Mouse (Mus musculus) C2C12 (cell line): ENCODE data around the gene Ttll8. TPM values are rescaled to one million over a fixed set of nuclear protein-coding genes. Genes with fewer than 3 reads are reported as not detected.

Source experiments
- H3K27me3 ChIP-seq: one replicate; pipeline ENCODE4 v1.6.1; 2011; ENCODE audit not compliant: control insufficient read depth, insufficient read depth, insufficient read length
- H3K36me3 ChIP-seq: one replicate; pipeline ENCODE4 v1.6.1; 2011; ENCODE audit not compliant: control insufficient read depth, insufficient read depth
- H3K4me3 ChIP-seq: one replicate; pipeline ENCODE4 v1.5.1; 2011; ENCODE audit warnings: mild to moderate bottlenecking, control low read depth; ENCODE audit not compliant: poor library complexity, insufficient read depth, severe bottlenecking
- H3K79me2 ChIP-seq: one replicate; pipeline ENCODE4 v1.6.1; 2011; ENCODE audit not compliant: control insufficient read depth, insufficient read depth
- H3K79me3 ChIP-seq: one replicate; pipeline ENCODE4 v1.6.1; 2011; ENCODE audit warnings: low read depth, control low read depth
- H3ac ChIP-seq: one replicate; pipeline ENCODE3; 2011; ENCODE audit warnings: low read depth; ENCODE audit not compliant: control insufficient read depth, insufficient read length
- CEBPB ChIP-seq: IDR thresholded peaks from one replicate; pipeline ENCODE4 v1.6.1; 2011; ENCODE audit warnings: low read depth, mild to moderate bottlenecking, control low read depth, moderate library complexity
- CTCF ChIP-seq: IDR thresholded peaks from one replicate; pipeline ENCODE4 v1.5.1; 2011; ENCODE audit not compliant: control insufficient read depth, insufficient read depth, insufficient read length
- FOSL1 ChIP-seq: IDR thresholded peaks from one replicate; pipeline ENCODE4 v1.8.0; 2011; ENCODE audit warnings: mild to moderate bottlenecking, low read length; ENCODE audit not compliant: poor library complexity, insufficient read depth, severe bottlenecking
- MAX ChIP-seq: IDR thresholded peaks from one replicate; pipeline ENCODE4 v1.6.1; 2011; ENCODE audit warnings: mild to moderate bottlenecking, control low read depth
- MYOD1 ChIP-seq: IDR thresholded peaks from one replicate; pipeline ENCODE4 v1.6.1; 2011; ENCODE audit warnings: low read depth; ENCODE audit not compliant: control insufficient read depth, insufficient read length
- MYOG ChIP-seq: IDR thresholded peaks from one replicate; pipeline ENCODE4 v1.6.1; 2011; ENCODE audit not compliant: control insufficient read depth, insufficient read length; ENCODE audit errors: extremely low read depth
- USF1 ChIP-seq: IDR thresholded peaks from one replicate; pipeline ENCODE4 v1.6.1; 2011; ENCODE audit warnings: low read depth, mild to moderate bottlenecking, control low read depth, moderate library complexity
- polyA plus RNA-seq: library from polyadenylated mRNA; unstranded; fragments of >200 nt; fragmentation: generic; extraction: Trizol; gene quantifications from one replicate; pipeline ENCODE4 v1.2.1, GENCODE M21; 2012; ENCODE audit warnings: missing spikeins

Ttll8 gene
- polyA plus RNA-seq, 1 experiment, result not detected

DNA sequence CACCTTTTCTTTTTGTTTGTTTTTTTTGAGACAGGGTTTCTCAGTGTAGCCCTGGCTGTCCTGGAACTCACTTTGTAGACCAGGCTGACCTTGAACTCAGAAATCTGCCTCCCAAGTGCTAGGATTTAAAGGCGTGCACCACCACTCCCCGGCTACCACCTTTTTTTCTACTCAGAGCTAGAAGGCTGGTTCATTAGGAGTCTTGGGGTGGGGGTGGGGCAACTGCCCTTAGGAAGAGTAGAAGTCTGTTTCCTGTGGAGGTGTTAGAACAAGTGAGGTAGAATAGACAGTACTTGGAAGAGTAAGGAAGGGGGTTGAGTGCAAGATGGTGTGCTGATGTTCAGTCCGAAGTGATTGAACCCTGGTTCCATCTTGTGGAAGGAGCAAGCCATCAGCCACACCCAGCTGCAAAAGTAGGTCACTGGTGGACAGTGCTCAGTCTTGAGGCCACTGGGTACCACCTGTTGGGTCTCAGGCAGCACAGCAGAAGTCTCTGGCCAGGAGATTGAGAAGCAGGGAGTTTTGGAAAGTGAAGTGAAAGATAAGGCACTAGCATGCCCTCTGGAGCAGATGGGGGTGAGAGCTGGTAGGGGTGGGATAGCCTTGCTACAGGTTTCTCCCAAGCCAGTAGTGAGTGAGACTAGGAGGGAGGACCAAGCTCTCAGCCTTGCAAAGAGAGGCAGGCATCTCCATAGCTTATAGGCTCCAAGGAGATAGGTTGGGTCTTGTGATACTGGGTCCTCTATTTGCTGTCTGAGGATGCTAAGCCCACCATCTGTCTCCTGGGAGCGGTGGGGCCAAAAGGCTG is 88.1 kb downstream of the Ttll8 start:
- H3K4me3 ChIP-seq, result no peak overlapping the region
- no peak for TF ChIP-seq CTCF
- no peak for TF ChIP-seq MYOD1
- no peaks in the 10 kb centered on the region for H3K27me3 ChIP-seq
- H3K79me2 ChIP-seq, result peaks cover 47% of the 10 kb centered on the region
- no peak overlapping the region for H3ac ChIP-seq
- H3K36me3 ChIP-seq, result peaks cover 35% of the 10 kb centered on the region
- peaks cover 29% of the 10 kb centered on the region for H3K79me3 ChIP-seq

GRCm38 (mm10) chr15:88865061-88865460 is 89.2 kb downstream of the Ttll8 start:
- Histone ChIP-seq H3K27me3 (no peaks in the 10 kb centered on the region), H3K4me3 (peak overlapping the region; percentile 95), H3K36me3 (peaks cover 35% of the 10 kb centered on the region), H3K79me2 (peaks cover 47% of the 10 kb centered on the region), H3ac (no peak overlapping the region), H3K79me3 (peaks cover 29% of the 10 kb centered on the region)
- TF ChIP-seq CEBPB, result no peak
- no peak for TF ChIP-seq MYOD1
- no peak for TF ChIP-seq MYOG
- TF ChIP-seq CTCF, result no peak
- TF ChIP-seq FOSL1, result no peak
- TF ChIP-seq MAX, result no peak
- TF ChIP-seq USF1, result no peak

GRCm38 (mm10) chr15:88864270-88865030 is 89.8 kb downstream of the Ttll8 start:
- Histone ChIP-seq H3ac (peak overlapping the region; percentile 56), H3K27me3 (no peaks in the 10 kb centered on the region), H3K4me3 (peak overlapping the region; percentile 95), H3K79me2 (peaks cover 47% of the 10 kb centered on the region), H3K36me3 (peaks cover 35% of the 10 kb centered on the region), H3K79me3 (peaks cover 29% of the 10 kb centered on the region)
- TF ChIP-seq CTCF (no peak), FOSL1 (no peak), MYOG (no peak), MAX (no peak)

DNA sequence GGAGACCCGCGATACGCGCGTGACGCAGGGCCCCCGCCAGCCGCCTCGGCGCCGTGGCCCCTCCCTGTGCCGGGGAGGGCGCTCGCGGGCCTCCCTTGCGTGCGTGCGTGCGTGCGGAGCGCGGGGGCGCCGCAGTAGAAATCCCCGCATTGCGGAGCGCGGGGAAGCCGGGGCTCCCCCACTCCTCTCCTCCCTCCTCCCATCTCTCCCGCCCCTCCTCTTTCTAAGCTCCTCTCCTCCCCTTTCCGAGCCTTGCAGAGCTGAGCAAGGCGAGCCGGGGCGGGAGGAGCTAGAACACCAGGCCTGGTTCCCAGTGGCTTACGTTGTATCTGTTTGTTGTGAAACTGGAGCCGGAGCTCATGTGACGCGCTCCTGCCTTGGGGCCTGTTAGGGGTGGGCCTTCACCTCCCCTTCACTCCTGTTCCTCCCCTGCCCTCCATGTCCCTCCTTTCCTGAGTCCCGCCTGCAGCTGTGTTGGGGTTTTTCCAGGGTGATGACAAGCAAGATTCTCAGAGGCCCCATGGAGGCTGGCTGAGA is 90.5 kb downstream of the Ttll8 start:
- TF ChIP-seq FOSL1, result no peak
- TF ChIP-seq CTCF, result peak; percentile 38
- peak; percentile 87 for TF ChIP-seq MAX
- no peak for TF ChIP-seq CEBPB
- TF ChIP-seq MYOD1, result peak; percentile 51
- TF ChIP-seq USF1, result peak; percentile 91
- no peak for TF ChIP-seq MYOG
- Histone ChIP-seq H3K36me3 (peaks cover 35% of the 10 kb centered on the region), H3K4me3 (peak overlapping the region; percentile 95), H3K79me2 (peaks cover 47% of the 10 kb centered on the region), H3K79me3 (peaks cover 29% of the 10 kb centered on the region), H3K27me3 (no peaks in the 10 kb centered on the region), H3ac (peak overlapping the region; percentile 98)

GRCm38 (mm10) chr15:88862881-88863694 is 91.1 kb downstream of the Ttll8 start:
- no peaks in the 10 kb centered on the region for H3K27me3 ChIP-seq
- peaks cover 29% of the 10 kb centered on the region for H3K79me3 ChIP-seq
- peak overlapping the region; percentile 95 for H3K4me3 ChIP-seq
- H3ac ChIP-seq, result peak overlapping the region; percentile 98
- peaks cover 47% of the 10 kb centered on the region for H3K79me2 ChIP-seq
- TF ChIP-seq MAX (peak; percentile 58), CEBPB (no peak)
- H3K36me3 ChIP-seq, result peaks cover 35% of the 10 kb centered on the region
